Mouse (Mus musculus): Measurements from ENCODE around the gene Eif2b4. TPM values are rescaled to one million over a fixed set of nuclear protein-coding genes. Genes with fewer than 3 reads are reported as not detected.
"Not testable (repeated sequence)": the region's sequence is repeated elsewhere in the genome, so short reads cannot be mapped to it uniquely, and the experiment has no call there.

The Eif2b4 gene
- polyA plus RNA-seq, 1 experiment from 2014 or later = 60.2 TPM

DNA sequence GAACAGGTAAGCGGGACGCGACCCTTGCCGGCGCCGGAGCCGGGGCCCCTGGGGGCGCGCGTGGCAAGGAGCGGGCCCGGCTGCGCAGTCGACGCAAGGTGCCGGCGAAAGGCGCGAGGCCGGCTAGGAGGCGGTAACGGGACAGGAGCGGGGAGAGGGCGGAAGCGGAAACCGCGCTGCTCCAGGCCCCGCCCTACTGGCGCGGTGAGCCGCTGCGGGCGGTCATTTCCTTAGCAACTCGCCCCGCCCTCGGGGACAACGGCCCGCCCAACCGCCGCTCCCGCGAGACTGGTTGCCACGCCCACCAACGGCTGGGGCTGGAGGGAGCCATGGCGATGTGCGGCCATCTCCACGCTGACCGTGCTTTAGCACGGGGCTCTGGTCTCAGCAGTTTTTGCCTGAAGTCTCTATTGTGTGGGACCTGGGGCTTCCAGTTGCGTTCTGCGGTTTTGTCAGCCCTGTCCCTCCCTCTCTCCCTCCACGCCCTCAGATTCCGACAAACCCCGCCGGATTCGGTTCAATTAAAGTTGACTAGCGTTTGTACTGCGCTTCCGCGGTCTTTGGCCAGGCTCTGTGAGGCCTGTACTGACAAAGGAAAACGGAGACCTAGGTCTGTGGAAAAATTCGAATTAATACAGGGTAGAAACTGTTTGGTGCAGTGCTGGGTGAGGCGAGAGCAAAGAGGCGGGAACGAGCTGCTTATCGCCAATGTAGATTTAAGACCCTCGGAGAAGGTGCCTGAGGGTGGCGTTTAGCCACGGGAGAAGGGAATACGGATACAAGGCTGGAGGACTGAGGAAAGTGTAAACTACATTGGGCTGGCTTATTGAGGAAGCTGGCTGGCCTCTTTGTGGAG lies 27.4 kb upstream of the Eif2b4 start, which contains the start of gene Ppm1g:
Ppm1g (minus strand) TSS at position 240 of the 856 bp plus-strand sequence.
- H3K4me2 ChIP-seq (replicated peaks; ENCODE audit: low read depth, low read length) = peak within 1 kb of the TSS; percentile 84
- ATAC-seq (ENCODE audit: insufficient number of reproducible peaks, insufficient read depth, low FRiP score, low read depth) = peak; percentile 96
- no peaks in the 10 kb centered on the region for H3K36me3 ChIP-seq (ENCODE audit: control insufficient read depth, insufficient read depth, low read length)
- H3K27ac ChIP-seq (ENCODE audit: low read length) = peak within 1 kb of the TSS; percentile 92
- 0 out of 2 replicates have a peak, but pooled peaks cover 4% of the 10 kb centered on the region for H3K4me1 ChIP-seq (ENCODE audit: control insufficient read depth, insufficient read depth, low read length)
- H3K9ac ChIP-seq (replicated peaks; ENCODE audit: low read depth, low read length) = peak within 1 kb of the TSS; percentile 87
- no peaks in the 10 kb centered on the region for H3K27me3 ChIP-seq (ENCODE audit: control insufficient read depth, insufficient read depth, low read length)
- no peaks in the 10 kb centered on the region for H3K9me3 ChIP-seq (ENCODE audit: control insufficient read depth, low read depth, low read length)
- peak within 1 kb of the TSS; percentile 100 for H3K4me3 ChIP-seq (ENCODE audit: low read depth, low read length)
- WGBS = 1% methylated on average over 63 of the region's 70 CpGs

DNA sequence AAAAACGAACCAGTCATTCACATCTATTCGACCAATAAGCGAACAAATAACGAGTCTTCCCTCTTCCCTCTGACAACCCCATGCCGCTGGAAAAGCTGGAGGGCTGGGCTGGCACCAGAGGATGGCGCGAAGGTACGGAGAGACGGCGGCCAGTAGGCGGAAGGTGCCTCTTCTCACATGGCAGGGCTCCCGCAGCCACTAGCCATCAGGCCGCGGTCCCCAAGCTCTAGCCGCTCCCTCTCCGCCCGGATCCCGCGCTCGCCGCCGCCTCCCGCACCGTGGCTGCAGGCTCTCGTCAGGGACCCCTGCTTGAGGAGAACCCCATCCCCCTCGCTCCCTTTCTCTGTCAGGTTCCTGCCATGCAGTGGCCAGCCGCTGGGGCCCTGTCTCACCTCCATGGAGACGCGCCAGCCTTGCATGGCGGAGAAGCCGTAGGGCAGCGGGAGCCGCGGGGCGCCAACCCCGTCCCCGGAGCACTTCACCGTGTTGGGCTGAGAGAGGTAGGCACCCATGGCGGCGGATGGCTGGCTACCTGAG lies 26.7 kb upstream of the Eif2b4 start:
- H3K4me3 ChIP-seq (ENCODE audit: low read depth, low read length) = peak overlapping the region; percentile 100
- H3K4me1 ChIP-seq (ENCODE audit: control insufficient read depth, insufficient read depth, low read length) = 0 out of 2 replicates have a peak, but pooled peaks cover 4% of the 10 kb centered on the region
- H3K4me2 ChIP-seq (replicated peaks; ENCODE audit: low read depth, low read length) = peak overlapping the region; percentile 84
- no peaks in the 10 kb centered on the region for H3K9me3 ChIP-seq (ENCODE audit: control insufficient read depth, low read depth, low read length)
- H3K36me3 ChIP-seq (ENCODE audit: control insufficient read depth, insufficient read depth, low read length) = no peaks in the 10 kb centered on the region
- no peaks in the 10 kb centered on the region for H3K27me3 ChIP-seq (ENCODE audit: control insufficient read depth, insufficient read depth, low read length)
- ATAC-seq (ENCODE audit: insufficient number of reproducible peaks, insufficient read depth, low FRiP score, low read depth) = peak; percentile 60
- H3K9ac ChIP-seq (replicated peaks; ENCODE audit: low read depth, low read length) = peak overlapping the region; percentile 87
- WGBS = under 1% methylated on average over 40 of the region's 40 CpGs
- peak overlapping the region; percentile 92 for H3K27ac ChIP-seq (ENCODE audit: low read length)

DNA sequence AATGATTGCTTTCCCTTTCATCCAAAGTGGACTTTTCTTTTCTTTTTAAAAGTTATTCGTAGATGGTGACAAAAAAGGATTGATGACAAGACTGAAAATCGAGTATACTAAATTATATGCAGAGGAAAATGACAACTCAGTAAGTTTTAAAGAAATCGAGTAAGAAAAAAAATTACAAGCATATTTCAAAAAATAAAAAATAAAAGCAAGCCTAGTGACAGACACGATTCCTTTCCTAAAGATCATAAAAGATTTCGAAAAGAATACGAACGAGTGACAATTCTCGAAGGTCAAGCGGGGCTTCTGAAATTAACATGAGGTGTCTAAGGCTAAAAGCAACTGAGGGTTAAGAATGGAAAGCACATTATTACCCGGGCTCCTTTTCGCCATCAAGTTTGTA lies 26.2 kb upstream of the Eif2b4 start:
- peak overlapping the region; percentile 87 for H3K9ac ChIP-seq (replicated peaks; ENCODE audit: low read depth, low read length)

DNA sequence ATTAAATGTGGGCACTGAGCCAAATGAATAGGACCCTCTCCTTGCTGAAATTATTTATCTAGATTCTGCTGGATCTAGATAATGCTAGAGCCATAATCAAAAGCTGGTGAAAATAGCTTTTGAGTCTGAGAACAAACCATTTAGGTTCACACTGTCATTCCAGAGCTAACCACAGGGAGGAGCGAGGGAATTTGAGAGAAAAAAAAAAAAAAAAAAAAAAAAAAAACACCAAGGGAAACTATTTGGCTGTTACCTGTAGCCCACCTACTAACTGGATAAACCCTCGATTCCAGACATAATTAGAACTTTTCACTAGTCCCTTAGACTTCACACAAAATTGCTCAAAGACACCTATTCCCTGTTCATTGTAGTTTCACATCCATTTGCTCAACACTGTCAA lies 25.8 kb upstream of the Eif2b4 start:
- peak overlapping the region; percentile 100 for H3K4me3 ChIP-seq (ENCODE audit: low read depth, low read length)
- no peak for ATAC-seq (ENCODE audit: insufficient number of reproducible peaks, insufficient read depth, low FRiP score, low read depth)
- no peaks in the 10 kb centered on the region for H3K27me3 ChIP-seq (ENCODE audit: control insufficient read depth, insufficient read depth, low read length)
- 0 out of 2 replicates have a peak, but pooled peaks cover 4% of the 10 kb centered on the region for H3K4me1 ChIP-seq (ENCODE audit: control insufficient read depth, insufficient read depth, low read length)
- H3K36me3 ChIP-seq (ENCODE audit: control insufficient read depth, insufficient read depth, low read length) = no peaks in the 10 kb centered on the region
- WGBS = 2% methylated on average over 2 of the region's 2 CpGs
- H3K27ac ChIP-seq (ENCODE audit: low read length) = no peak overlapping the region
- no peaks in the 10 kb centered on the region for H3K9me3 ChIP-seq (ENCODE audit: control insufficient read depth, low read depth, low read length)
- H3K4me2 ChIP-seq (replicated peaks; ENCODE audit: low read depth, low read length) = peak overlapping the region; percentile 84
- no peak overlapping the region for H3K9ac ChIP-seq (replicated peaks; ENCODE audit: low read depth, low read length)

More for the DNA sequence above, 26.2 kb upstream of the Eif2b4 start:
- H3K4me3 ChIP-seq (ENCODE audit: low read depth, low read length) = peak overlapping the region; percentile 100
- peak overlapping the region; percentile 92; the same call in 1 of the 2 replicates for H3K27ac ChIP-seq (ENCODE audit: low read length)
- no peak for ATAC-seq (ENCODE audit: insufficient number of reproducible peaks, insufficient read depth, low FRiP score, low read depth)
- H3K4me1 ChIP-seq (ENCODE audit: control insufficient read depth, insufficient read depth, low read length) = 0 out of 2 replicates have a peak, but pooled peaks cover 4% of the 10 kb centered on the region
- no peaks in the 10 kb centered on the region for H3K27me3 ChIP-seq (ENCODE audit: control insufficient read depth, insufficient read depth, low read length)
- peak overlapping the region; percentile 84 for H3K4me2 ChIP-seq (replicated peaks; ENCODE audit: low read depth, low read length)
- H3K36me3 ChIP-seq (ENCODE audit: control insufficient read depth, insufficient read depth, low read length) = no peaks in the 10 kb centered on the region
- H3K9me3 ChIP-seq (ENCODE audit: control insufficient read depth, low read depth, low read length) = no peaks in the 10 kb centered on the region
- WGBS = 2% methylated on average over 11 of the region's 11 CpGs

DNA sequence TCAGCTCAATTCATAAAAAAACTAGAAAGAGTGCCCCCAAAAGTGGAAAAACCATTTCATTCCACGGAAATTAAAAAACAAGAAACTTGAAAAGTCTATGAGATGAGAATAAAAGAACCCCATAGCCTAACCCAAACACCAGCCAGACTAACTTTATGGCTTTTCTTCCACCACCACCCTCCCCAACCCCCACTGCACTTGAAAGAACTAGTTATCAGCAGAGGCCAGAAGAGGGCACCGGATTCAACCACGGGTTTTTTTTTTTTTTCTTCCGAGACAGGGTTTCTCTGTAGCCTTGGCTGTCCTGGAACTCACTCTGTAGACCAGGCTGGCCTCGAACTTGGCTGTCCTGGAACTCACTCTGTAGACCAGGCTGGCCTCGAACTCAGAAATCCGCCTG lies 25.1 kb upstream of the Eif2b4 start:
- no peaks in the 10 kb centered on the region for H3K27me3 ChIP-seq (ENCODE audit: control insufficient read depth, insufficient read depth, low read length)
- no peak overlapping the region for H3K9ac ChIP-seq (replicated peaks; ENCODE audit: low read depth, low read length)
- no peak overlapping the region for H3K4me2 ChIP-seq (replicated peaks; ENCODE audit: low read depth, low read length)
- no peaks in the 10 kb centered on the region for H3K36me3 ChIP-seq (ENCODE audit: control insufficient read depth, insufficient read depth, low read length)
- H3K9me3 ChIP-seq (ENCODE audit: control insufficient read depth, low read depth, low read length) = no peaks in the 10 kb centered on the region
- ATAC-seq (ENCODE audit: insufficient number of reproducible peaks, insufficient read depth, low FRiP score, low read depth) = no peak
- 0 out of 2 replicates have a peak, but pooled peaks cover 4% of the 10 kb centered on the region for H3K4me1 ChIP-seq (ENCODE audit: control insufficient read depth, insufficient read depth, low read length)
- H3K4me3 ChIP-seq (ENCODE audit: low read depth, low read length) = no peak overlapping the region
- H3K27ac ChIP-seq (ENCODE audit: low read length) = no peak overlapping the region
- WGBS = 56% methylated on average over 7 of the region's 7 CpGs

DNA sequence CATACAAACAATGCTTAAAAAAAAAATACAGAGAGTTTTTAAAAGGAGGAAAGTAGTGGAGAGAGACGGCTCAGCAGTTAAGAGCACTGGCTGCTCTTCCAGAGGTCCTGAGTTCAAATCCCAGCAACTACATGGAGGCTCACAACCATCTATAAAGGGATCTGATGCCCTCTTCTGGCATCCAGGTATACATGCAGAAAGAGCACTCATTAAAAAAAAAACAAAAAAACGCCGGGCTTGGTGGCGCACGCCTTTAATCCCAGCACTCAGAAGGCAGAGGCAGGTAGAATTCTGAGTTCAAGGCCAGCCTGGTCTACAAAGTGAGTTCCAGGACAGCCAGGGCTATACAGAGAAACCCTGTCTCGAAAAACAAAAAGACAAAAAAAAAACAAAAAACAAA lies 23.3 kb upstream of the Eif2b4 start:
- not testable (repeated sequence) for H3K9ac ChIP-seq (replicated peaks; ENCODE audit: low read depth, low read length); H3K4me3 ChIP-seq (ENCODE audit: low read depth, low read length); H3K36me3 ChIP-seq (ENCODE audit: control insufficient read depth, insufficient read depth, low read length); H3K4me2 ChIP-seq (replicated peaks; ENCODE audit: low read depth, low read length); H3K9me3 ChIP-seq (ENCODE audit: control insufficient read depth, low read depth, low read length); H3K27me3 ChIP-seq (ENCODE audit: control insufficient read depth, insufficient read depth, low read length); ATAC-seq (ENCODE audit: insufficient number of reproducible peaks, insufficient read depth, low FRiP score, low read depth); H3K4me1 ChIP-seq (ENCODE audit: control insufficient read depth, insufficient read depth, low read length); H3K27ac ChIP-seq (ENCODE audit: low read length)
- WGBS = 91% methylated on average over 6 of the region's 6 CpGs

DNA sequence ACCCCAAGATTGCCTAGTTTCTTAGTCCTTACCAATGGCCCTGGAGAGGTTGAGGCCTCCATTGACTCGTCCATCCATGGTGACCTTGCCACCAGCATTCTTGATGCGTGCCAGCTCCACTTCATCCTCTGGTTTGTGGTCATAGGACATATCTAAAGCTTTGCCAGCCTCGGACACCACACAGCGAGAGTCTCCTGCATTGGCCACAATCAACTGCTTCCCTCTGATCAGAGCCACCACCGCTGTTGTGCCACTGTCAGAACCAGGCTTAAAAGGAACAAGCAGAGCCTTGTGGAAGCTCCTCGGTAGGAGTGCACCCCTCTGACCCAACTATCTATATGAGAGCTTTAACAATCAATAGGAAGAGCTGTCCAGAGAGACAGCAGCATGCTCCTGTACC lies 11.2 kb upstream of the Eif2b4 start:
- no peak for ATAC-seq (ENCODE audit: insufficient number of reproducible peaks, insufficient read depth, low FRiP score, low read depth)
- H3K4me2 ChIP-seq (replicated peaks; ENCODE audit: low read depth, low read length) = no peak overlapping the region
- WGBS = 92% methylated on average over 6 of the region's 6 CpGs
- H3K27me3 ChIP-seq (ENCODE audit: control insufficient read depth, insufficient read depth, low read length) = no peaks in the 10 kb centered on the region
- no peak overlapping the region for H3K4me3 ChIP-seq (ENCODE audit: low read depth, low read length)
- no peak overlapping the region for H3K9ac ChIP-seq (replicated peaks; ENCODE audit: low read depth, low read length)
- peaks cover 12% of the 10 kb centered on the region; the same call in 1 of the 2 replicates for H3K4me1 ChIP-seq (ENCODE audit: control insufficient read depth, insufficient read depth, low read length)
- peaks cover 44% of the 10 kb centered on the region for H3K36me3 ChIP-seq (ENCODE audit: control insufficient read depth, insufficient read depth, low read length)
- H3K27ac ChIP-seq (ENCODE audit: low read length) = no peak overlapping the region
- peaks cover 5% of the 10 kb centered on the region for H3K9me3 ChIP-seq (ENCODE audit: control insufficient read depth, low read depth, low read length)

DNA sequence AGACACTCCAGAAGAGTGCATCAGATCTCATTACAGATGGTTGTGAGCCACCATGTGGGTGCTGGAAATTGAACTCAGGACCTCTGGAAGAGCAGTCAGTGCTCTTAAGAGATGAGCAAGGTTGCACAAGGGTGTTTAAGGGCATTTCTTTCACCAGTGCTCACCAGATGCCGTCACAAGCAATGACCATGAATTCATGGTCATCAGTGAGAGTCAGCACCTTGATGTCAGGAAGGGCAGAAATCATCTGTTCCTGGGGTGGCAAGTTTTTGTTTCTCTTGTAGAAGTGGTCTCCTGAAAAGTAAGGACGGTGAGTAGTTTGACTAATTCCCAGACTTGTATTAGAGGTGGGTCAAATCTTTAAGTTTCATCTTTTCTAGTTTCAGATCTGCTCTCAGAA lies 10.6 kb upstream of the Eif2b4 start:
- H3K4me2 ChIP-seq (replicated peaks; ENCODE audit: low read depth, low read length) = no peak overlapping the region
- H3K4me1 ChIP-seq (ENCODE audit: control insufficient read depth, insufficient read depth, low read length) = peaks cover 12% of the 10 kb centered on the region; the same call in 1 of the 2 replicates
- no peak overlapping the region for H3K9ac ChIP-seq (replicated peaks; ENCODE audit: low read depth, low read length)
- H3K4me3 ChIP-seq (ENCODE audit: low read depth, low read length) = no peak overlapping the region
- H3K27me3 ChIP-seq (ENCODE audit: control insufficient read depth, insufficient read depth, low read length) = no peaks in the 10 kb centered on the region
- no peak overlapping the region for H3K27ac ChIP-seq (ENCODE audit: low read length)
- ATAC-seq (ENCODE audit: insufficient number of reproducible peaks, insufficient read depth, low FRiP score, low read depth) = no peak
- H3K36me3 ChIP-seq (ENCODE audit: control insufficient read depth, insufficient read depth, low read length) = peaks cover 49% of the 10 kb centered on the region
- 91% methylated on average over 2 of the region's 2 CpGs for whole genome bisulfite sequencing
- H3K9me3 ChIP-seq (ENCODE audit: control insufficient read depth, low read depth, low read length) = peaks cover 5% of the 10 kb centered on the region
